Mouse (Mus musculus) forebrain, embryonic 14.5 days (tissue): Measurements from ENCODE around the gene Mcm2. TPM values are rescaled to one million over a fixed set of nuclear protein-coding genes. Genes with fewer than 3 reads are reported as not detected.

Experiments
- ATAC-seq: fragments of 200-750 bp; cut with Nextera tagmentation; 2 replicates; pipeline ENCODE4 v1.8.0; 2017; ENCODE audit warnings: mild to moderate bottlenecking, moderate library complexity
- DNase-seq: peaks from one replicate; pipeline ENCODE4 v3.0.0-alpha.2; 2015; ENCODE audit warnings: low spot score
- H3K27ac ChIP-seq: fragments of 300-500 bp; sonication (generic); 2 replicates; pipeline ENCODE4 v1.5.1; 2014; ENCODE audit warnings: low read depth, mild to moderate bottlenecking, control low read depth, low read length, moderate library complexity
- H3K27me3 ChIP-seq: fragments of 300-500 bp; sonication (generic); replicated peaks from 2 replicates; pipeline ENCODE4 v1.6.1; 2014; ENCODE audit warnings: low read length, control low read depth, mixed read lengths; ENCODE audit not compliant: control insufficient read depth, insufficient read depth
- H3K36me3 ChIP-seq: fragments of 300-500 bp; sonication (generic); 2 replicates; pipeline ENCODE4 v1.6.1; 2014; ENCODE audit warnings: low read length, control low read depth; ENCODE audit not compliant: control insufficient read depth, insufficient read depth
- H3K4me1 ChIP-seq: fragments of 300-500 bp; sonication (generic); 2 replicates; pipeline ENCODE4 v1.6.1; 2014; ENCODE audit warnings: antibody characterized with exemption, low read length, control low read depth; ENCODE audit not compliant: control insufficient read depth, insufficient read depth
- H3K4me2 ChIP-seq: fragments of 300-500 bp; sonication (generic); 2 replicates; pipeline ENCODE4 v1.6.1; 2014; ENCODE audit warnings: mild to moderate bottlenecking, control low read depth, low read length
- H3K4me3 ChIP-seq: fragments of 300-500 bp; sonication (generic); 2 replicates; pipeline ENCODE4 v1.5.1; 2014; ENCODE audit warnings: low read depth, low read length, control low read depth
- H3K9ac ChIP-seq: fragments of 300-500 bp; sonication (generic); 2 replicates; pipeline ENCODE4 v1.6.1; 2014; ENCODE audit warnings: mild to moderate bottlenecking, low read length, control low read depth, moderate library complexity
- H3K9me3 ChIP-seq: fragments of 300-500 bp; sonication (generic); replicated peaks from 2 replicates; pipeline ENCODE4 v1.6.1; 2016; ENCODE audit warnings: low read length, control low read depth, mixed read lengths; ENCODE audit not compliant: control insufficient read depth
- WGBS: fragments of 180-500 bp; shearing (Covaris S2); extraction: QIAGEN DNeasy Blood & Tissue Kit; methylation state at CpG from one replicate; pipeline ENCODE4 v1.1.7; 2014; 5-methylcytosine and 5-hydroxymethylcytosine counted together
- polyA plus RNA-seq: library from polyadenylated mRNA; unstranded; fragments of >200 nt; fragmentation: Nextera tagmentation; extraction: Ambion mirVana; gene quantifications from 2 replicates; pipeline ENCODE4 v1.2.1, GENCODE M21; 2014

The Mcm2 gene
- polyA plus RNA-seq: 71.1 and 82.8 TPM in 2 replicates

GRCm38 (mm10) chr6:88898534-88899048 is at the start of gene Mcm2:
Gene Mcm2 (minus strand): TSS chr6:88898780.
- DNase-seq: peak; percentile 97
- no peaks in the 10 kb centered on the region for H3K27me3 ChIP-seq
- 0 out of 2 replicates have a peak, but pooled peaks cover 11% of the 10 kb centered on the region for H3K36me3 ChIP-seq
- no peaks in the 10 kb centered on the region for H3K9me3 ChIP-seq
- WGBS: under 1% methylated on average over 33 of the region's 33 CpGs
- peak; percentile 81 for ATAC-seq
- peak within 1 kb of the TSS; percentile 60 for H3K4me3 ChIP-seq
- peaks cover 22% of the 10 kb centered on the region for H3K4me1 ChIP-seq
- peak within 1 kb of the TSS; percentile 80 for H3K9ac ChIP-seq
- H3K27ac ChIP-seq: peak within 1 kb of the TSS; percentile 78
- peak within 1 kb of the TSS; percentile 91 for H3K4me2 ChIP-seq

GRCm38 (mm10) chr6:88947771-88948170 is 49.2 kb upstream of the Mcm2 start:
- no peak overlapping the region for H3K27ac ChIP-seq
- H3K4me3 ChIP-seq: no peak overlapping the region
- no peaks in the 10 kb centered on the region for H3K36me3 ChIP-seq
- no peaks in the 10 kb centered on the region for H3K27me3 ChIP-seq
- H3K9ac ChIP-seq: no peak overlapping the region
- DNase-seq (no peak), ATAC-seq (no peak)
- peaks cover 13% of the 10 kb centered on the region for H3K4me1 ChIP-seq
- H3K9me3 ChIP-seq: no peaks in the 10 kb centered on the region
- H3K4me2 ChIP-seq: no peak overlapping the region

- Histone ChIP-seq H3K36me3 (no peaks in the 10 kb centered on the region), H3K4me3 (no peak overlapping the region), H3K27me3 (no peaks in the 10 kb centered on the region), H3K4me1 (peaks cover 24% of the 10 kb centered on the region), H3K27ac (no peak overlapping the region), H3K9ac (no peak overlapping the region), H3K4me2 (no peak overlapping the region), H3K9me3 (no peaks in the 10 kb centered on the region)
- DNase-seq (no peak), ATAC-seq (no peak)
- 72% methylated on average over 6 of the region's 6 CpGs for WGBS
Observed at GRCm38 (mm10) chr6:88946442-88946841, 47.9 kb upstream of the Mcm2 start.

DNA sequence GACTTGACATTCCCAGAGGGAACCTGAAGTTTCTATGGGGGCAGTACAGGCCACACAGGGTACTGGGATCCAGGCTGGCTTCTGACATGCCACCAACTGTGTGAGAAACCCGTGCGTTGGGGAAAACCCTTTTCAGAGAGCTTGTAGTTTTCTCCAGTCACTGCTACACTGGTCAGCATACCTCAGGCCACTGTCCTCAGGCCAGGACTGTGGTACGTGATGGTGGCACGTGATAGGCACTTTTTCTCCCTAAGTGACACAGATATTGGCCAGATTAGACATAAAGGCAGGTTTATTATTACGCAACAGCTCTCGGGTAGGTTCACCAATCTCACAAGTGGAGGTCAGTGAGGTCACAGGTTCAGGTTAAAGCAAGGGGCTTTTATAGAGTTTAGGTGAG is 45.1 kb upstream of the Mcm2 start:
- no peak overlapping the region for H3K4me3 ChIP-seq
- H3K9ac ChIP-seq: no peak overlapping the region
- no peaks in the 10 kb centered on the region for H3K9me3 ChIP-seq
- H3K4me2 ChIP-seq: no peak overlapping the region
- ATAC-seq (no peak), DNase-seq (no peak)
- no peaks in the 10 kb centered on the region for H3K27me3 ChIP-seq
- peaks cover 52% of the 10 kb centered on the region for H3K4me1 ChIP-seq
- peak overlapping the region; percentile 52; the same call in 1 of the 2 replicates for H3K27ac ChIP-seq
- H3K36me3 ChIP-seq: no peaks in the 10 kb centered on the region
- 80% methylated on average over 6 of the region's 6 CpGs for WGBS

GRCm38 (mm10) chr6:88942595-88942994 is 44.0 kb upstream of the Mcm2 start:
- H3K36me3 ChIP-seq: no peaks in the 10 kb centered on the region
- no peaks in the 10 kb centered on the region for H3K27me3 ChIP-seq
- H3K27ac ChIP-seq: peak overlapping the region; percentile 77
- peak; percentile 95 for DNase-seq
- H3K4me2 ChIP-seq: peak overlapping the region; percentile 45
- peak; percentile 87 for ATAC-seq
- peak overlapping the region; percentile 38; the same call in 1 of the 2 replicates for H3K9ac ChIP-seq
- no peaks in the 10 kb centered on the region for H3K9me3 ChIP-seq
- 5% methylated on average over 8 of the region's 8 CpGs for WGBS
- peaks cover 62% of the 10 kb centered on the region for H3K4me1 ChIP-seq
- no peak overlapping the region; the same call in 1 of the 2 replicates for H3K4me3 ChIP-seq

- H3K9ac ChIP-seq: no peak overlapping the region
- no peaks in the 10 kb centered on the region for H3K36me3 ChIP-seq
- H3K4me1 ChIP-seq: peaks cover 67% of the 10 kb centered on the region
- no peak for DNase-seq
- H3K27me3 ChIP-seq: no peaks in the 10 kb centered on the region
- peak overlapping the region; percentile 77; the same call in 1 of the 2 replicates for H3K27ac ChIP-seq
- no peaks in the 10 kb centered on the region for H3K9me3 ChIP-seq
- H3K4me3 ChIP-seq: no peak overlapping the region
- WGBS: 74% methylated on average over 4 of the region's 4 CpGs
- H3K4me2 ChIP-seq: no peak overlapping the region
- no peak for ATAC-seq
Observed at GRCm38 (mm10) chr6:88941628-88942027, 43.0 kb upstream of the Mcm2 start.

DNA sequence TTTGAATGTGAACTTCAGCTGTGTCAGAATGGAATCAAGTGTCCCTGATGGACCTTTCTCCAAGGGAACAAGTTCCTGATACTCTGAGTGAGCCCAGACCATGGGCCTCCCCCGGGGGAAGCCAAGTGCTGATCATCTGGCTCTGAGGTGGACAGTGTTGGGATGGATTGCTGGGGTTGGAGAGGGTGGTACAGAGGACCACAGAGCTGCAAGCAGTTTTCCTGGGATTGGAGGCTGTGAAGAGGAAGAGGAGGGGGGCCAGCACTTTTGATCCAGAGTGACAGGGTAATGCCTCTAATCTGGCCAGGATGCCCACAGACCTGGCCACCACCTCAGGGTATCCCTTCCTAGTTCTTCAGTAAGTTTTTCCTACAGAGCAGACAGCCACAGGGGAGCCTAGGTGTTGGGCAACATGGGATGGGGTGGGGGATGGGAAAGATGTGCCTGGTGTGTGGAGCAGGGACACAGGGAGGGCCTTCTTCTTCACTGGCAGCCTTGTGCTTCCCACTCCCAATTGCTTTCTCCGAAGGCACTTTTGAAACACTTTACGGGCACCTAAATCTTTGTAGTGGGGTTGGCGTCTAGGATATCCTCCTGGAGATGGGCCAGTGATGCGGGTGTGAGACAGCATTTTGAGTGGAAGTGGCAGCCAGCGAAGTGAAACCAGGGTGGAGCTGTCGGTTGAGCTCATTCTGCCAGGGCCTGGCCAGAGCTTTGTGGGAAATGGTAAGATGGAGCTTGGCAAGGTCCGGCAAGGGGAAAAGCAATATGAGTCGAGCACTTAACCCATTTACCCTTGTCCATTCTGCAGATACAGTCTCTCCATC is 41.7 kb upstream of the Mcm2 start:
- H3K9me3 ChIP-seq: no peaks in the 10 kb centered on the region
- WGBS: 74% methylated on average over 9 of the region's 9 CpGs
- no peak overlapping the region for H3K4me2 ChIP-seq
- no peak overlapping the region; the same call in 1 of the 2 replicates for H3K27ac ChIP-seq
- DNase-seq: no peak
- peaks cover 67% of the 10 kb centered on the region for H3K4me1 ChIP-seq
- no peak overlapping the region for H3K4me3 ChIP-seq
- H3K27me3 ChIP-seq: no peaks in the 10 kb centered on the region
- H3K9ac ChIP-seq: peak overlapping the region; percentile 8; the same call in 1 of the 2 replicates
- no peaks in the 10 kb centered on the region for H3K36me3 ChIP-seq
- ATAC-seq: no peak

DNA sequence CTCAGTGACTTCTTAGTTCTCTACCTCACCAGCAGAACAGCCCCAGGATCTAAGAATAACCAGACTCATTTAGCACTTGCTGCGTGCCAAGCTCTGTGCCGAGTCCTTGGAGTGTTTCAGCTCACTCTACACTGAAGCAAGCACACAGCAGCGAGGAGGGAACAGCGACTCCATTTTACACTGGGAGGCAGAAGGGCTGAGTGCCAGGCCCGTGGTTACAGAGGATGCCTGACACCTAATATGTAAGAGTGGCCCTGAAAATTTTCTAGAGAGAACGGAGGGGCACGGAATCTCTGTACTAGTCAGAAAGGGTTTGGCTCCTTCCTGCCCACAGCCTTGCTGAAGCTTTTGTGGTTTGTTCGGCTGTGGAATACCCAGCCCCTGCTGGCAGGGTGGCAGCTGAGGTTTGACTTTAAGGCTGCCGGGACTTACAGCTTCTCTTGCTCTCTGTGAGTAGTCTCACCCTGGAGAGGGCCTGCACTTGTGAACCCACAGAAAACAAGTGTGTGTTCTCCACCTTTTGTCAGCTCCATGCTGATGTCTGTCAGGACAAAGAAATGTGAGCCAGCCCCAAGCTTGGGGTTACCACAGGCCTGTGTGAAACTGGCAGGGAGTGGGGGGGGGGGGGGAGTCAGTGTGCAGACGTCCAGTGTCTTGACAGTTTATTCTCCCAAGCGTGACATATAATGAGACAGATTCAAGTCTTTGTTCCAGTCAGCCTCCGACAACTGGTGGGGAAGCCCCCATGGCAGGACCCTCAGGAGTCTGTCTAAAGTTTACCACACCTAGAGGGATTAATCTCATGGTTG is 40.9 kb upstream of the Mcm2 start:
- 0 out of 2 replicates have a peak overlapping the region, but pooled peaks have one; percentile 13 for H3K9ac ChIP-seq
- no peaks in the 10 kb centered on the region for H3K27me3 ChIP-seq
- ATAC-seq (no peak), DNase-seq (no peak)
- peaks cover 67% of the 10 kb centered on the region for H3K4me1 ChIP-seq
- H3K9me3 ChIP-seq: no peaks in the 10 kb centered on the region
- peak overlapping the region; percentile 53 for H3K27ac ChIP-seq
- H3K4me2 ChIP-seq: no peak overlapping the region
- WGBS: 38% methylated on average over 12 of the region's 12 CpGs
- no peak overlapping the region for H3K4me3 ChIP-seq
- H3K36me3 ChIP-seq: no peaks in the 10 kb centered on the region
